Mouse (Mus musculus): ENCODE results near the gene Abi3bp.

- TF ChIP-seq CTCF (IDR thresholded peaks at IDR 0.05) (no peak), POLR2A (IDR thresholded peaks at IDR 0.05; ENCODE audit: insufficient read depth, low read depth, low read length) (no peak)
Measured at GRCm38 (mm10) chr16:56495266-56495665, 17.6 kb downstream of the Abi3bp start.
